Mouse (Mus musculus) kidney, adult 9 months (tissue): ENCODE data around the gene Xrcc1.

Experiments
- DNase-seq: peaks from one replicate; pipeline ENCODE4 v3.0.0; 2022

Xrcc1 gene

GRCm38 (mm10) chr7:24529580-24529979 lies 16.5 kb upstream of the Xrcc1 start:
- no peak for DNase-seq

GRCm38 (mm10) chr7:24530062-24530931 lies 15.8 kb upstream of the Xrcc1 start, which contains the start of gene Irgq:
Irgq (plus strand) TSS chr7:24530689.
- DNase-seq = peak; percentile 99

DNA sequence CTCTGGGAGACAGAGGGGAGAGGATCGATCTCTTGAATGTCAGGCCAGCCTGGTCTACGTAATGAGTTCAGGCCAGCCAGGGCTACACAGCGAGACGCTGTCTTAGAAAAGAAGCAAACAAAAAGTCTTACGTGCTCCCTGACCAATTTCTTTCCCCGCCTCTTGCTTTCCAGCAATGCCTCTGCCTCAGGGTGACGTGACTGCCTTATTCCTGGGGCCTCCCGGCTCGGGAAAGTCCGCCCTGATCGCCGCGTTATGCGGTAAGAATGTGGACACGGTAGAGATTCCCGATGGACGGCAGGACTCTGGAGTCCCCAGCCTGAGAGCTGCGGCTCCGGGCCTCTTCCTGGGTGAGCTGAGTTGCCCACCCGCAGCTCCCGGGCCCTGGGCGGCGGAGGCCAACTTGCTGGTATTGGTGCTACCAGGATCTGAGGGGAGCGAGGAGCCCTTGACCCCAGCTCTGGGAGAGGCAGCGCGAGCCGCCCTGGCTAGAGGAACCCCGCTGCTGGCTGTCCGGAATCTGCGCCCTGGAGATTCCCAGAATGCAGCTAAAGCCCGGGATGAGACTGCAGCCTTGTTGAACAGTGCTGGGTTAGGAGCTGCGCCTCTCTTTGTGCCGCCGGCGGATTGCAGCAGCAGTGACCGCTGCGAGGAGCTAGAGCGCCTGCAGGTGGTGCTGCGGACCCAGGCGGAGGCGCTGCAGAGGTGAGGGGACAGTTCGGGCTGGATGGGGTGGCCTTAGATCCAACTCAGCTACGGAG lies 14.7 kb upstream of the Xrcc1 start:
- peak; percentile 77 for DNase-seq

- no peak for DNase-seq
These were observed 13.0 kb upstream of the Xrcc1 start for GRCm38 (mm10) chr7:24533031-24533571.

GRCm38 (mm10) chr7:24533806-24534205 lies 12.3 kb upstream of the Xrcc1 start:
- no peak for DNase-seq

DNA sequence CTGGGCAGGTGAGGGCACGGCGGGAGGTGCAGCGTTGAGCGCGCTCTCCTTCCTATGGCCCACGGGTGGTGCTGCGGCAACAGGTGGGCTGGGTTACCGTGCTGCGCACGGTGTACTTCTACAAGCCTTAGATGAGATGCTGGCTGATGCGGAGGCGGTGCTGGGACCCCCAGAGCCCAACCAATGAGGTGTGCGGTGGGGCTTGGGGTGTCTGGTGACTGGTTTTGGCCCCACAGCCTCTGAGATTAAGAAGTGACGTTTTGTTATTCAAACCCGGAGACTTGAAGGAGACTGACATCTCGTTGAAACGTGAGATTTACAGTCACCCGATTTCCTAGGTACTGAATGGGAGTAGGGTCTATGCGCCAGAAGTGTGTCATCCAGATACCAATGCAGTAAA lies 11.8 kb upstream of the Xrcc1 start:
- no peak for DNase-seq

GRCm38 (mm10) chr7:24537081-24537480 lies 9.0 kb upstream of the Xrcc1 start:
- no peak for DNase-seq

GRCm38 (mm10) chr7:24537591-24537990 lies 8.5 kb upstream of the Xrcc1 start:
- no peak for DNase-seq

GRCm38 (mm10) chr7:24538154-24538553 lies 7.9 kb upstream of the Xrcc1 start:
- peak; percentile 65 for DNase-seq

DNA sequence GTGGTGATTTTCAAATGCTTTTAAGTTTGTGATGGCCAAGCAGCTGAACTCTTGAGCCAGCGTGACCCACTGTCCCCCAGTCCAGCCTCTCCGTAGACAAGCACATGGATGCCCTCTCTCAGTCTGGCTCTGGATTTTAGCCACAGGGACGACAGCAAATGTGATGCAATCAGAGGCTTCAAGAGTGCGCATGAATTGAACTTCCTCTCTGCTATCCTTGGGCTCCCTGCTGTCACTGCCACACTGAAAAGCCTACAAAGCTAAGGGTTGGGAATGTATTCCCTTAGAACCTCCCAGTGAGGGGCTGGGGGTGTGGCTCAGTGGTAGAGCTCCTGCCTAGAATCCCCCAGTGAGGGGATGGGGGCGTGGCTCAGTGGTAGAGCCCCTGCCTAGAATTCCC lies 7.4 kb upstream of the Xrcc1 start:
- DNase-seq = no peak

DNA sequence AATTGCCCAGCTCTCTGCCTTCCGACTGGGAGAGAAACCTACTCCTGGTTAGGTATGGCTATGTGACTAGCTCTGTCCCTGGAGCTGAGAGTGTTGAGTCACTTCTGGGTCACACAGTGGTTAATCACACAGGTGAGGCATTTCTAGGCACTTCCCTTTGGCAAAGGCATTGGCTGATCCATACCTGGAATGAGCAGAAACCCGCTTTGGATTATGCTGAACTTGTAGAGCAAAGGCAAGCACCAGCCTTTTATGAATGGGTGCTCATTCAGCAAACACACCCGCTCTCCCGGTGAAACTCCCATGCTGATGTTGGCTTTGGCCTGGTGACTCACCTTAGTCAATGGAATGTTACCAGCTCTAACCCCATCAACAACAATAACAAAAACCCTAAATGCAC lies 6.4 kb upstream of the Xrcc1 start:
- DNase-seq = no peak

DNA sequence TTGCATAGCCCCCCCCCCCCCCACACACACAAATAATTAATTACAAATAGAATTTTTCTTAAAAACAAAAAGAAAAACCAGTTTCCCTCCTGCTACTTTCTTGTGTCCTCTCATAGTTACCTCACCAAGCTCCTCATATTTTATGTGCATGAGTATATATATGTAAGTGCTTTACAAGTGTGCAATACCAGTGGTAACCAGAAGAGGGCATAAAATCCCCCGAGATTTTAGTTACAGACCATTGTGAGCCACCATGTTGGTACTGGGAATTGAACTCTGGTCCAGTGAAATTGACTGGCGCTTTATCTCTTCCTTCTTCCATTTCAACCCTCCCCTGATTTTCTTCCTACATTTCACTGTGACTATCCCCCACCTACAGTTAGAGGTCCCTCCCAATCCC lies 1.6 kb upstream of the Xrcc1 start:
- DNase-seq = no peak

DNA sequence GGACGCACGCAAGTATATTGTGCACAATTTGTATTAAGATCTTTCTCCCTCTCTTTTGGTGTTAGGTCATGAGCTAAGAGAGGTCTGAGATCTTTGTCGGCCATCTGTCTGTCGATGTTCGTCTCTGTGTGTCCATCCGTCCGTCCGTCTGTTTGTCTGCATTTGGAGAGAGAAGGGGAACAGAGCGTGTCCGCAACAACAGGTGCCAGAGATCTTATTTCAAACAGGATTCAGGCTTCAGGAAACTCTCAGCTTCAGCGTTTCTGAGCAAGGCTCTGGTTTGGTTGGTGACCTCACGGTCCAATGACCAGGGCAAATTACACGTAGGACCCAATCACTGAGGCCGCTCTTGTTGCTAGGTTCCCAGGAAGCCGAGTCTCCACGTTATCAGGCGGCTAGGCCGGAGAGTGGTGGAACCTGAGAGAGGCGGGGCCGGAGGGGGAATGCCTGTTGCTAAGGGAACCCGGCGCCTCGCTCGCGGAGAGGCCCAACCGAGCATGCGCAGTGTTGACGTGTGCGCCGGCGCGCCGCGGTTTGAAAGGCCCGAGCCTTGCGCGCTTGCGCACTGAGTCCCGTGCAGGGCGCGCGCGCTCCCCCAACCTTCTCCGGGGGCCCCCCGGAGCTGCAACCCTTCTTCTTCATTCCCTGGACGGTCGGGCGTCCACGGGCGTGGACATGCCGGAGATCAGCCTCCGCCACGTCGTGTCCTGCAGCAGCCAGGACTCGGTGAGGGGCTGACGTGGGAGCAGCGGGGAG lies 723 bp downstream of the Xrcc1 start:
- peak; percentile 100 for DNase-seq

DNA sequence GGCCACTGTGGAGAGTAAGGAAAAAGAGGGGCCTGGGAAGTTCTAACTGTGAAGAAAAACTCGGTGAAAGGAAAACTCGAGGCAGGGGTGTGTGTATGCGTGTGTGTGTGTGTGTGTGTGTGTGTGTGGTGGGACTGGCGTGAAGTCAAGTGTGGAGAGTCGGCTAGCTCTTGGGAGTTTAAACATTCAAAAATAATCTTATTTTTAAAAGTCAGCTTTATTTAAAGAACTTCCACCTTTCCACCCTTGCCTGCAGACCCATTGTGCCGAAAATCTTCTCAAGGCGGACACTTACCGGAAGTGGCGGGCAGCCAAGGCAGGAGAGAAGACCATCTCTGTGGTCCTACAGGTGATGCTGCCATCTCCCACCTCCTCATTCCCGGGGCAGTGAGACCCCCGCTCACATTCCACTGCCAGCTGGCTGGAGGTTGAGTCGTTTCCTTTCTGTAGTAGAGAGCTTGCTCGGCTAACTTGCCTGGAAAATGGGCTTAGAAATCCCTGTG lies 1.5 kb downstream of the Xrcc1 start:
- no peak for DNase-seq

- peak; percentile 47 for DNase-seq
These were observed 6.1 kb downstream of the Xrcc1 start for GRCm38 (mm10) chr7:24551985-24552759.

GRCm38 (mm10) chr7:24555786-24556185 lies 9.7 kb downstream of the Xrcc1 start:
- DNase-seq = peak; percentile 50

- no peak for DNase-seq
These were observed 15.4 kb downstream of the Xrcc1 start for GRCm38 (mm10) chr7:24561450-24561849.

GRCm38 (mm10) chr7:24563191-24563836 lies 17.2 kb downstream of the Xrcc1 start:
- no peak for DNase-seq

DNA sequence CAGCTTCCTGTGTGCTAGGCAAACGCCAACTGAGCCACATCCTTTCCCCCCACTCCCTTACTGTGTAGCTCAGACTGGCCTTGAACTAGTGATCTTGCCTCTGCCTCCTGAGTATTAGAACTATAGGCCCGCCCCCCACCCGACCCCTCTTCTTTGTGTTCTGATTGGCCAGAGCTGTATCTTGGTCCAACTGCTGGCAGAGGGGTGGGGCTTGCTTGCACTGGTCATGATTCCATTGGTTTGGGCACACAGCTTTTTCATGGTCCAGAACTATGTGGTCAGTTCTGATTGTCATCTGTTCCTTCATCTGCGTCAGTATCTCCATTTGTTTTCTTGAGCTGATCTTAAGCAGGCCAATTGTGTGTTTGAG lies 17.7 kb downstream of the Xrcc1 start:
- DNase-seq = no peak

DNA sequence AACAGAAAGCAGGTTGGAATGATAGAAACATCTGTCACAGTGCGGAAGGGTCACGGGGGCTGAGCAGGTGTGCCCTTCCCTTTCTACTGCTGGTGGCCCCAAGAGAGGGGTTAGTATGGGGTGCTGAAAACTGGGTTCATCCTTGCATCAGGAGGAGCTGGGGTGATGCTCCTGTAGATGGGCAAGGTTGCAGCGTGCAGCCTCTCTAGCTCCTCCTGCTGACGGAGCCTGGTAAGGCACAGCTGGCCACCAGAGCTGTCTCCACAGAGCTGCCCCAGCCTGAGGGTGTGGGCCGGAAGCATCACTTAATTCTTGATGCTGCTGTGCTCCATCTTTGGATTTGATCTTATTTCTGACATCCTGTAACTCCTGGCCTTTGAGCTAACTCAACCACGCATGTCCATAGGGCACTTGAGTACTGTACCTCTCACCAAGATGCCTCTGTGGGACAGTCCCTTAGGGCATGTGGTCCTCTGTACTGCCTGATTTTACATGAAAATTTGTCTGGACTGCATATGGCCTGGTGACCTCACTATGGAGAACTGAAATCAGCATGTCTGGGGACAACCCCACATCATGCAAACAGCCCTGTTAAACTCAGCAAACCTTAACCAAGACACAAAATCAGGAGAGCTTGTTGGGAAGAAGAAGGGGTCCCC lies 18.6 kb downstream of the Xrcc1 start:
- peak; percentile 82 for DNase-seq

DNA sequence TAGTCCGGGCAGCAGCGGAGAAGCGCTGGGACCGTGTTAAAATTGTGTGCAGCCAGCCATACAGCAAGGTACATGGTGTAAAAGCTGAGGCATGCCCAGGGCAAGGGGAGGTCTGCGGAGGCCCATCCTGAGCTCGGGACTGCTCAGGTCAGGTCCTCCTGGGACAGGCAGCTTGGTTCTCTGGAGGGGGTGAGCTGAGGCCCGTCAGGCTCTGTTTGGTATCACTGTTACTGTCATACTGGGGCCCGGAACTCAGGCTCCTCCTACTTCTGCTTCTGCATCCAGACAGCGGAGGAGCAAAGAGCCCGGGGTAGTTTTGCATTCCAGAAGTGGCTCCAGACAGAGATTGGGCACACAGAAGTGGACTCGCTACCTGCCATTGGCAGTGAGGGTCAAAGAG lies 19.5 kb downstream of the Xrcc1 start:
- peak; percentile 67 for DNase-seq
